10 mouse cellular contexts compared by ENCODE assay signal in genomic region chr8:10586956-10587744, GRCm38 (mm10).
DNase-seq lines count a peak whose midpoint lies in the region; ATAC-seq and TF ChIP-seq lines count a peak whose summit lies in the region.
"Had no signal": no experiment of that assay in that cellular context is flagged by ENCODE, and none has a peak within 500 bp of the region (broad histone marks: within the 10 kb centered on the region; RNA-seq: fewer than 3 reads in every experiment).

No protein-coding gene starts in this region.

- peak; percentile 48 for DNase-seq in left cerebral cortex, postnatal 4 days
- no peak for DNase-seq in left cerebral cortex, adult 2 months (ENCODE audit: extremely low spot score in 1 of 2, low spot score in 2 of 2)
- peak; percentile 40 for DNase-seq in embryonic facial prominence, embryonic 10.5 days (ENCODE audit: low spot score)
- peak; percentile 26 to 28 for DNase-seq in heart, postnatal 36 days
- no peak for DNase-seq in thymus, postnatal 36 days
- DNase-seq in spleen, adult 18-20 months: no peak

- 29% methylated on average over 14 of the region's 14 CpGs for WGBS in embryonic facial prominence, embryonic 10.5 days
- WGBS in limb, embryonic 12.5 days: 28% methylated on average over 12 of the region's 14 CpGs

- H3K36me3 ChIP-seq in embryonic facial prominence, embryonic 10.5 days (replicated peaks): no peaks in the 10 kb centered on the region
- no peaks in the 10 kb centered on the region for H3K36me3 ChIP-seq in limb, embryonic 12.5 days
- H3K36me3 ChIP-seq: embryonic facial prominence, embryonic 13.5 days; G1E had no signal

- H3K9ac ChIP-seq in limb, embryonic 12.5 days (replicated peaks): no peak overlapping the region
- H3K9ac ChIP-seq: embryonic facial prominence, embryonic 13.5 days had no signal

- TF ChIP-seq CTCF in left cerebral cortex, adult 2 months (IDR thresholded peaks at IDR 0.05): no peak

- no peaks in the 10 kb centered on the region for H3K9me3 ChIP-seq in embryonic facial prominence, embryonic 10.5 days
- H3K9me3 ChIP-seq in limb, embryonic 12.5 days: no peaks in the 10 kb centered on the region
- H3K9me3 ChIP-seq: embryonic facial prominence, embryonic 13.5 days; G1E had no signal

- H3K4me2 ChIP-seq in limb, embryonic 12.5 days: peak overlapping the region; percentile 38
- H3K4me2 ChIP-seq: embryonic facial prominence, embryonic 13.5 days had no signal

- H3K27ac ChIP-seq in left cerebral cortex, adult 2 months: no peak overlapping the region
- peak overlapping the region; percentile 57 for H3K27ac ChIP-seq in embryonic facial prominence, embryonic 10.5 days (replicated peaks)
- H3K27ac ChIP-seq in limb, embryonic 12.5 days: no peak overlapping the region
- H3K27ac ChIP-seq: embryonic facial prominence, embryonic 13.5 days had no signal

- H3K27me3 ChIP-seq in embryonic facial prominence, embryonic 10.5 days (replicated peaks; ENCODE audit: low read depth, poor library complexity, severe bottlenecking): peaks cover 26% of the 10 kb centered on the region
- H3K27me3 ChIP-seq in limb, embryonic 12.5 days: no peaks in the 10 kb centered on the region
- H3K27me3 ChIP-seq: embryonic facial prominence, embryonic 13.5 days had no signal

- ATAC-seq in limb, embryonic 12.5 days (ENCODE audit: insufficient number of reproducible peaks, insufficient read depth, low FRiP score, low TSS enrichment, low read depth): no peak
- ATAC-seq in megakaryocyte progenitor cell, adult 5-6 weeks (replicated peaks; ENCODE audit: poor library complexity): no peak

- H3K4me1 ChIP-seq in embryonic facial prominence, embryonic 10.5 days: peaks cover 25% of the 10 kb centered on the region
- peaks cover 25% of the 10 kb centered on the region for H3K4me1 ChIP-seq in limb, embryonic 12.5 days (replicated peaks)
- H3K4me1 ChIP-seq: embryonic facial prominence, embryonic 13.5 days had no signal

- H3K4me3 ChIP-seq in left cerebral cortex, adult 2 months: no peak overlapping the region
- 0 out of 2 replicates have a peak overlapping the region, but pooled peaks have one; percentile 11 for H3K4me3 ChIP-seq in embryonic facial prominence, embryonic 10.5 days
- H3K4me3 ChIP-seq in limb, embryonic 12.5 days (replicated peaks): no peak overlapping the region
- H3K4me3 ChIP-seq: embryonic facial prominence, embryonic 13.5 days had no signal

- intact Hi-C loops in left cerebral cortex, postnatal 4 days (cut with DNase I): no loop called here
- intact Hi-C loops in left cerebral cortex, adult 2 months (cut with DNase I): no loop called here
- intact Hi-C loops in heart, postnatal 36 days (cut with DNase I): no loop called here

Comparison
In these comparisons a context has a peak if more than half of its experiments do, and no peak if none do; other contexts are left out.
1. DNase-seq: peak in left cerebral cortex, postnatal 4 days (single experiment), embryonic facial prominence, embryonic 10.5 days (single experiment) and heart, postnatal 36 days (2 of 2); none in left cerebral cortex, adult 2 months (0 of 2), thymus, postnatal 36 days (0 of 2) and spleen, adult 18-20 months (0 of 2).